Mouse (Mus musculus): ENCODE data around the gene Pomp. TPM values are rescaled to one million over a fixed set of nuclear protein-coding genes. Genes with fewer than 3 reads are reported as not detected.

The Pomp gene
- 12.9 TPM for polyA plus RNA-seq (2015; fragmentation: Illumina TruSeq; extraction: RNeasy Lipid Tissue Mini Kit (QIAGEN cat#74804); ENCODE audit: insufficient read depth, low read depth, low replicate concordance)

GRCm38 (mm10) chr5:147860449-147861261 is at the start of gene Pomp:
Gene Pomp, plus strand, starts transcription at chr5:147860461.

GRCm38 (mm10) chr5:147894455-147895076 is 34.3 kb downstream of the Pomp start, which contains the start of gene Slc46a3:
Gene Slc46a3, minus strand, starts transcription at chr5:147894815.

Other genes starting within 250 kb of the Pomp start
- 39.6 TPM for gene Flt1, start 134.4 kb upstream of the Pomp start, polyA plus RNA-seq (2015; fragmentation: Illumina TruSeq; extraction: RNeasy Lipid Tissue Mini Kit (QIAGEN cat#74804); ENCODE audit: insufficient read depth, low read depth, low replicate concordance)
- 6.4 TPM for gene Slc46a3, start 34.4 kb downstream of the Pomp start, polyA plus RNA-seq (2015; fragmentation: Illumina TruSeq; extraction: RNeasy Lipid Tissue Mini Kit (QIAGEN cat#74804); ENCODE audit: insufficient read depth, low read depth, low replicate concordance)
- gene Mtus2, start 96.9 kb downstream of the Pomp start, polyA plus RNA-seq (2015; fragmentation: Illumina TruSeq; extraction: RNeasy Lipid Tissue Mini Kit (QIAGEN cat#74804); ENCODE audit: insufficient read depth, low read depth, low replicate concordance) = 1.1 TPM